Mouse (Mus musculus) fat pad, adult 2 months (tissue): ENCODE results near the gene Bag6.
"Not testable (repeated sequence)": the region's sequence is repeated elsewhere in the genome, so short reads cannot be mapped to it uniquely, and the experiment has no call there.

Source experiments
- DNase-seq: peaks from one replicate; pipeline ENCODE4 v3.0.0-alpha.2; 2011; ENCODE audit warnings: low read depth, low spot score; ENCODE audit errors: extremely low read depth

Bag6 gene

GRCm38 (mm10) chr17:35111774-35112173 lies 23.2 kb upstream of the Bag6 start:
- DNase-seq: no peak

- no peak for DNase-seq
Measured at GRCm38 (mm10) chr17:35115046-35116019, 19.6 kb upstream of the Bag6 start, which contains the start of gene Ly6g5b. TSS of gene Ly6g5b (minus strand) at chr17:35115428.

- DNase-seq: no peak
Measured at GRCm38 (mm10) chr17:35120745-35121142, 14.2 kb upstream of the Bag6 start.

GRCm38 (mm10) chr17:35121143-35121799 lies 13.7 kb upstream of the Bag6 start, which contains the start of gene Gpank1:
TSS of gene Gpank1 (plus strand) at chr17:35121455.
- DNase-seq: peak; percentile 84

- DNase-seq: no peak
Measured at GRCm38 (mm10) chr17:35121871-35122303, 13.1 kb upstream of the Bag6 start, which contains the start of gene Csnk2b. TSS of gene Csnk2b (minus strand) at chr17:35122053.

- DNase-seq: not testable (repeated sequence)
Measured at GRCm38 (mm10) chr17:35123287-35123686, 11.7 kb upstream of the Bag6 start.

- DNase-seq: not testable (repeated sequence)
Measured at GRCm38 (mm10) chr17:35124261-35124896, 10.6 kb upstream of the Bag6 start.

- no peak for DNase-seq
Measured at GRCm38 (mm10) chr17:35125081-35125480, 9.9 kb upstream of the Bag6 start.

- DNase-seq: no peak
Measured at GRCm38 (mm10) chr17:35125578-35125977, 9.4 kb upstream of the Bag6 start.

- DNase-seq: no peak
Measured at GRCm38 (mm10) chr17:35126206-35126611, 8.8 kb upstream of the Bag6 start, which contains the start of gene D17H6S53E. TSS of gene D17H6S53E (plus strand) at chr17:35126373.

- DNase-seq: no peak
Measured at GRCm38 (mm10) chr17:35127017-35127416, 8.0 kb upstream of the Bag6 start.

GRCm38 (mm10) chr17:35128996-35129395 lies 6.0 kb upstream of the Bag6 start:
- no peak for DNase-seq

- DNase-seq: no peak
Measured at GRCm38 (mm10) chr17:35131038-35131437, 3.9 kb upstream of the Bag6 start.

GRCm38 (mm10) chr17:35131500-35132173 lies 3.3 kb upstream of the Bag6 start, which contains the start of gene Apom:
TSS of gene Apom (minus strand) at chr17:35132050.
- no peak for DNase-seq

- no peak for DNase-seq
Measured at GRCm38 (mm10) chr17:35132174-35132560, 2.8 kb upstream of the Bag6 start.

GRCm38 (mm10) chr17:35133517-35133916 lies 1.5 kb upstream of the Bag6 start:
- no peak for DNase-seq

GRCm38 (mm10) chr17:35135591-35136320 lies 778 bp downstream of the Bag6 start:
- DNase-seq: no peak

GRCm38 (mm10) chr17:35139269-35139668 lies 4.3 kb downstream of the Bag6 start:
- no peak for DNase-seq

GRCm38 (mm10) chr17:35140490-35140996 lies 5.6 kb downstream of the Bag6 start:
- DNase-seq: no peak

GRCm38 (mm10) chr17:35141971-35142370 lies 7.0 kb downstream of the Bag6 start:
- DNase-seq: no peak
